Mouse (Mus musculus) lung, postnatal 0 days (tissue): ENCODE measurements around the gene Hnf4a. TPM values are rescaled to one million over a fixed set of nuclear protein-coding genes. Genes with fewer than 3 reads are reported as not detected.
A peak's percentile ranks its signal among the peaks of the same experiment; 100 is the strongest.
"Not testable (repeated sequence)": the region's sequence is repeated elsewhere in the genome, so short reads cannot be mapped to it uniquely, and the experiment has no call there.

ENCODE experiments used
- ATAC-seq: fragments of 200-750 bp; cut with Nextera tagmentation; 2 replicates; pipeline ENCODE4 v1.8.0; 2017; ENCODE audit warnings: moderate library complexity
- DNase-seq: peaks from one replicate; pipeline ENCODE4 v3.0.0-alpha.2; 2016; ENCODE audit warnings: low spot score
- H3K27ac ChIP-seq: fragments of 300-500 bp; sonication (generic); 2 replicates; pipeline ENCODE4 v1.5.1; 2014; ENCODE audit warnings: antibody characterized with exemption, mild to moderate bottlenecking, low read length, mixed read lengths
- H3K27me3 ChIP-seq: fragments of 300-500 bp; sonication (generic); replicated peaks from 2 replicates; pipeline ENCODE4 v1.6.1; 2014; ENCODE audit warnings: low read length, mixed read lengths; ENCODE audit not compliant: insufficient read depth
- H3K36me3 ChIP-seq: fragments of 300-500 bp; sonication (generic); 2 replicates; pipeline ENCODE4 v1.6.1; 2014; ENCODE audit warnings: low read length, mixed read lengths; ENCODE audit not compliant: insufficient read depth
- H3K4me1 ChIP-seq: fragments of 300-500 bp; sonication (generic); 2 replicates; pipeline ENCODE4 v1.6.1; 2014; ENCODE audit warnings: antibody characterized with exemption, low read depth, low read length, mixed read lengths; ENCODE audit not compliant: insufficient read depth
- H3K4me2 ChIP-seq: fragments of 300-500 bp; sonication (generic); replicated peaks from 2 replicates; pipeline ENCODE4 v1.6.1; 2014; ENCODE audit warnings: low read depth, mild to moderate bottlenecking, low read length, moderate library complexity, mixed read lengths
- H3K4me3 ChIP-seq: fragments of 300-500 bp; sonication (generic); 2 replicates; pipeline ENCODE4 v1.5.1; 2014; ENCODE audit warnings: low read depth, low read length
- H3K9ac ChIP-seq: fragments of 300-500 bp; sonication (generic); replicated peaks from 2 replicates; pipeline ENCODE4 v1.6.1; 2014; ENCODE audit warnings: low read depth, mild to moderate bottlenecking
- H3K9me3 ChIP-seq: fragments of 300-500 bp; sonication (generic); 2 replicates; pipeline ENCODE4 v1.6.1; 2016; ENCODE audit warnings: low read length, mixed read lengths
- CTCF ChIP-seq: IDR thresholded peaks from 2 replicates; pipeline ENCODE4 v1.5.1; 2016; ENCODE audit warnings: antibody characterized with exemption, mild to moderate bottlenecking
- EP300 ChIP-seq: IDR thresholded peaks from 2 replicates; pipeline ENCODE4 v1.6.1; 2016; ENCODE audit warnings: antibody characterized with exemption, mild to moderate bottlenecking, control low read depth
- WGBS: fragments of 180-500 bp; shearing (Covaris S2); extraction: QIAGEN DNeasy Blood & Tissue Kit; methylation state at CpG from one replicate; pipeline ENCODE4 v1.1.7; 2014; 5-methylcytosine and 5-hydroxymethylcytosine counted together
- polyA plus RNA-seq: library from polyadenylated mRNA; unstranded; fragments of >200 nt; fragmentation: Nextera tagmentation; extraction: Ambion mirVana; gene quantifications from 2 replicates; pipeline ENCODE4 v1.2.1, GENCODE M21; 2015

The Hnf4a gene
- polyA plus RNA-seq: 0.23 TPM in 1 of 2 replicates, not detected in the other

GRCm38 (mm10) chr2:163506300-163507004 lies at the start of gene Hnf4a:
Gene Hnf4a, plus strand, starts transcription at chr2:163506808.
- no peak within 1 kb of the TSS for H3K27ac ChIP-seq
- ATAC-seq: no peak

GRCm38 (mm10) chr2:163458539-163459265 lies 47.9 kb upstream of the Hnf4a start:
- Histone ChIP-seq H3K9me3 (no peaks in the 10 kb centered on the region), H3K27ac (no peak overlapping the region), H3K4me3 (no peak overlapping the region), H3K36me3 (no peaks in the 10 kb centered on the region), H3K4me1 (no peaks in the 10 kb centered on the region; the same call in 1 of the 2 replicates), H3K27me3 (0 out of 2 replicates have a peak, but pooled peaks cover 3% of the 10 kb centered on the region), H3K9ac (no peak overlapping the region), H3K4me2 (no peak overlapping the region)
- WGBS: 37% methylated on average over 27 of the region's 27 CpGs
- TF ChIP-seq EP300 (no peak), CTCF (no peak)
- no peak for DNase-seq
- peak; percentile 37; the same call in 1 of the 2 replicates for ATAC-seq

More at GRCm38 (mm10) chr2:163506300-163507004, at the start of gene Hnf4a:
- Histone ChIP-seq H3K4me3 (no peak within 1 kb of the TSS), H3K4me2 (no peak within 1 kb of the TSS), H3K36me3 (no peaks in the 10 kb centered on the region), H3K9ac (no peak within 1 kb of the TSS), H3K9me3 (no peaks in the 10 kb centered on the region), H3K4me1 (no peaks in the 10 kb centered on the region), H3K27me3 (no peaks in the 10 kb centered on the region)
- DNase-seq: no peak
- 69% methylated on average over 10 of the region's 10 CpGs for WGBS
- no peak for TF ChIP-seq EP300
- TF ChIP-seq CTCF: no peak

- Histone ChIP-seq H3K4me2 (no peak overlapping the region), H3K4me3 (no peak overlapping the region), H3K27me3 (0 out of 2 replicates have a peak, but pooled peaks cover 3% of the 10 kb centered on the region), H3K36me3 (no peaks in the 10 kb centered on the region), H3K4me1 (no peaks in the 10 kb centered on the region; the same call in 1 of the 2 replicates), H3K9ac (no peak overlapping the region), H3K9me3 (no peaks in the 10 kb centered on the region), H3K27ac (no peak overlapping the region)
- DNase-seq (no peak), ATAC-seq (no peak)
- 45% methylated on average over 10 of the region's 10 CpGs for WGBS
- TF ChIP-seq EP300 (no peak), CTCF (no peak)
These were observed 47.2 kb upstream of the Hnf4a start for GRCm38 (mm10) chr2:163459380-163459779.

GRCm38 (mm10) chr2:163460622-163461021 lies 46.0 kb upstream of the Hnf4a start:
- no peaks in the 10 kb centered on the region for H3K9me3 ChIP-seq
- H3K36me3 ChIP-seq: 0 out of 2 replicates have a peak, but pooled peaks cover 4% of the 10 kb centered on the region
- H3K4me1 ChIP-seq: no peaks in the 10 kb centered on the region; the same call in 1 of the 2 replicates
- no peak overlapping the region for H3K4me2 ChIP-seq
- 0 out of 2 replicates have a peak, but pooled peaks cover 3% of the 10 kb centered on the region for H3K27me3 ChIP-seq
- no peak overlapping the region for H3K4me3 ChIP-seq
- no peak for ATAC-seq
- no peak overlapping the region for H3K9ac ChIP-seq
- DNase-seq: no peak
- WGBS: 79% methylated on average over 8 of the region's 8 CpGs
- no peak overlapping the region for H3K27ac ChIP-seq
- no peak for TF ChIP-seq CTCF
- TF ChIP-seq EP300: no peak

GRCm38 (mm10) chr2:163461307-163461706 lies 45.3 kb upstream of the Hnf4a start:
- DNase-seq, H3K36me3 ChIP-seq, ATAC-seq, H3K9ac ChIP-seq, H3K27me3 ChIP-seq, H3K4me2 ChIP-seq, H3K4me1 ChIP-seq, H3K9me3 ChIP-seq, H3K4me3 ChIP-seq, H3K27ac ChIP-seq: not testable (repeated sequence)
- 90% methylated on average over 8 of the region's 9 CpGs for WGBS

- no peak for TF ChIP-seq EP300
- TF ChIP-seq CTCF: no peak
- Histone ChIP-seq H3K4me1 (no peaks in the 10 kb centered on the region; the same call in 1 of the 2 replicates), H3K27ac (no peak overlapping the region), H3K4me3 (no peak overlapping the region), H3K4me2 (no peak overlapping the region), H3K9me3 (no peaks in the 10 kb centered on the region), H3K36me3 (0 out of 2 replicates have a peak, but pooled peaks cover 4% of the 10 kb centered on the region), H3K27me3 (0 out of 2 replicates have a peak, but pooled peaks cover 3% of the 10 kb centered on the region), H3K9ac (no peak overlapping the region)
- 67% methylated on average over 5 of the region's 5 CpGs for WGBS
- DNase-seq: no peak
- ATAC-seq: no peak
These were observed 44.2 kb upstream of the Hnf4a start for GRCm38 (mm10) chr2:163462386-163462785.
